Mouse (Mus musculus) frontal cortex, postnatal 10 days (tissue): ENCODE results near the gene Ids.
"Not testable (repeated sequence)": the region's sequence is repeated elsewhere in the genome, so short reads cannot be mapped to it uniquely, and the experiment has no call there.

Experiments
- DNase-seq, 2 experiments: peaks; one replicate each; pipeline ENCODE4 v3.0.0; 2022; ENCODE audit warnings: low spot score in 2 of 2, mixed read lengths in 1 of 2

Gene Ids

GRCm38 (mm10) chrX:70364661-70365613 lies at the start of gene Ids:
Ids (minus strand) TSS chrX:70365084.
- peak; percentile 79 to 82 for DNase-seq

- not testable (repeated sequence) for DNase-seq
Observed at GRCm38 (mm10) chrX:70392636-70393035, 27.8 kb upstream of the Ids start.

GRCm38 (mm10) chrX:70385962-70386351 lies 21.1 kb upstream of the Ids start:
- peak in 1 of 2 experiments; percentile 19 for DNase-seq

GRCm38 (mm10) chrX:70385276-70385961 lies 20.5 kb upstream of the Ids start, which contains the start of gene 1110012L19Rik:
1110012L19Rik (plus strand) TSS chrX:70385877.
- peak; percentile 63 to 66 for DNase-seq

- DNase-seq: no peak
Observed at GRCm38 (mm10) chrX:70384917-70385275, 20.0 kb upstream of the Ids start.

GRCm38 (mm10) chrX:70374469-70375110 lies 9.7 kb upstream of the Ids start:
- not testable (repeated sequence) for DNase-seq

GRCm38 (mm10) chrX:70369758-70370157 lies 4.9 kb upstream of the Ids start:
- DNase-seq: not testable (repeated sequence)

- no peak for DNase-seq
Observed at GRCm38 (mm10) chrX:70364202-70364601, 682 bp downstream of the Ids start.

GRCm38 (mm10) chrX:70363446-70363845 lies 1.4 kb downstream of the Ids start:
- no peak for DNase-seq

GRCm38 (mm10) chrX:70362985-70363384 lies 1.9 kb downstream of the Ids start:
- no peak for DNase-seq

- peak; percentile 27 to 65 for DNase-seq
Observed at GRCm38 (mm10) chrX:70330202-70330843, 34.6 kb downstream of the Ids start.

- no peak for DNase-seq
Observed at GRCm38 (mm10) chrX:70328530-70329143, 36.2 kb downstream of the Ids start.

- no peak for DNase-seq
Observed at GRCm38 (mm10) chrX:70327656-70328055, 37.2 kb downstream of the Ids start.

GRCm38 (mm10) chrX:70319254-70319653 lies 45.6 kb downstream of the Ids start:
- no peak for DNase-seq

GRCm38 (mm10) chrX:70314949-70315641 lies 49.8 kb downstream of the Ids start:
- DNase-seq: no peak
